Mouse (Mus musculus) CH12.LX (cell line): Measurements from ENCODE around the gene Znrf3.

Experiments used
- CHD2 ChIP-seq: IDR thresholded peaks from 2 replicates; pipeline ENCODE4 v1.6.1; 2011; ENCODE audit warnings: low read length, improper control_type of control experiment
- CTCF ChIP-seq, 2 experiments: IDR thresholded peaks in 1 of 2; conservative IDR thresholded peaks in 1 of 2; 2 replicates each; pipeline ENCODE4 v1.5.1; 2011 to 2012; ENCODE audit warnings: low read depth in 2 of 2, low read length in 2 of 2, improper control_type of control experiment in 1 of 2, inconsistent platforms in 1 of 2, mild to moderate bottlenecking in 1 of 2, moderate library complexity in 1 of 2
- E2F4 ChIP-seq: IDR thresholded peaks from 2 replicates; pipeline ENCODE4 v1.6.1; 2011; ENCODE audit warnings: low read depth, low read length, improper control_type of control experiment; ENCODE audit not compliant: insufficient replicate concordance
- ELF1 ChIP-seq: IDR thresholded peaks from 2 replicates; pipeline ENCODE4 v1.6.1; 2014; ENCODE audit warnings: low read depth, mild to moderate bottlenecking, inconsistent platforms, low read length, improper control_type of control experiment
- EP300 ChIP-seq: IDR thresholded peaks from 2 replicates; pipeline ENCODE4 v1.6.1; 2011; ENCODE audit warnings: low read length, improper control_type of control experiment
- HCFC1 ChIP-seq: IDR thresholded peaks from 2 replicates; pipeline ENCODE4 v1.6.1; 2012; ENCODE audit warnings: low read depth, mild to moderate bottlenecking, inconsistent platforms, low read length, improper control_type of control experiment
- POLR2A ChIP-seq: IDR thresholded peaks from 2 replicates; pipeline ENCODE4 v1.6.1; 2011; ENCODE audit warnings: low read depth, mild to moderate bottlenecking, improper control_type of control experiment, low read length
- POLR2AphosphoS2 ChIP-seq: IDR thresholded peaks from 2 replicates; pipeline ENCODE4 v1.6.1; 2011; ENCODE audit warnings: low read depth, low read length, improper control_type of control experiment
- TCF12 ChIP-seq: IDR thresholded peaks from 2 replicates; pipeline ENCODE4 v1.6.1; 2014; ENCODE audit warnings: low read depth, mild to moderate bottlenecking, inconsistent platforms, low read length, improper control_type of control experiment
- USF1 ChIP-seq: IDR thresholded peaks from 2 replicates; pipeline ENCODE4 v1.6.1; 2014; ENCODE audit warnings: low read depth, mild to moderate bottlenecking, inconsistent platforms, low read length, improper control_type of control experiment
- ZC3H11A ChIP-seq: IDR thresholded peaks from 2 replicates; pipeline ENCODE4 v1.6.1; 2012; ENCODE audit warnings: low read depth, mild to moderate bottlenecking, inconsistent platforms, low read length, improper control_type of control experiment

- no peak for TF ChIP-seq EP300
- TF ChIP-seq ZC3H11A = no peak
- TF ChIP-seq CTCF (conservative IDR thresholded peaks at IDR 0.05 in 1 of 2, IDR thresholded peaks at IDR 0.05 in 1 of 2; ENCODE audit: low read depth in 2 of 2, low read length in 2 of 2) = no peak
- no peak for TF ChIP-seq POLR2A
- no peak for TF ChIP-seq POLR2AphosphoS2
- no peak for TF ChIP-seq E2F4
- TF ChIP-seq ELF1 = no peak
- TF ChIP-seq USF1 = no peak
- TF ChIP-seq TCF12 = no peak
- no peak for TF ChIP-seq HCFC1
- TF ChIP-seq CHD2 = no peak
Observed at GRCm38 (mm10) chr11:5382652-5383051, 62.0 kb downstream of the Znrf3 start.
